Mouse (Mus musculus) cerebellum, adult 18-20 months (tissue): ENCODE results near the gene Pcsk4.

Experiments
- DNase-seq, 2 experiments: peaks; one replicate each; pipeline ENCODE4 v3.0.0; 2021

Gene Pcsk4

GRCm38 (mm10) chr10:80321670-80322581 lies 7.4 kb downstream of the Pcsk4 start:
- DNase-seq = peak in 1 of 2 experiments; percentile 28

GRCm38 (mm10) chr10:80321014-80321669 lies 8.2 kb downstream of the Pcsk4 start:
- DNase-seq = no peak

GRCm38 (mm10) chr10:80320340-80320760 lies 8.9 kb downstream of the Pcsk4 start, which contains the start of gene 2310011J03Rik:
Gene 2310011J03Rik, minus strand, starts transcription at chr10:80320537.
- DNase-seq = peak; percentile 90 to 95

GRCm38 (mm10) chr10:80317011-80317410 lies 12.3 kb downstream of the Pcsk4 start:
- no peak for DNase-seq

GRCm38 (mm10) chr10:80316359-80316781 lies 12.9 kb downstream of the Pcsk4 start:
- peak in 1 of 2 experiments; percentile 26 for DNase-seq

GRCm38 (mm10) chr10:80315315-80315714 lies 14.0 kb downstream of the Pcsk4 start:
- DNase-seq = no peak

GRCm38 (mm10) chr10:80314494-80315001 lies 14.8 kb downstream of the Pcsk4 start:
- peak in 1 of 2 experiments; percentile 18 for DNase-seq

GRCm38 (mm10) chr10:80313627-80314201 lies 15.6 kb downstream of the Pcsk4 start:
- peak; percentile 67 to 72 for DNase-seq

- peak; percentile 53 to 64 for DNase-seq
Observed at GRCm38 (mm10) chr10:80312586-80313504, 16.5 kb downstream of the Pcsk4 start.

- DNase-seq = peak; percentile 45 to 53
Observed at GRCm38 (mm10) chr10:80311560-80311959, 17.7 kb downstream of the Pcsk4 start.

- peak; percentile 15 to 33 for DNase-seq
Observed at GRCm38 (mm10) chr10:80304862-80305261, 24.4 kb downstream of the Pcsk4 start.

GRCm38 (mm10) chr10:80304458-80304857 lies 24.8 kb downstream of the Pcsk4 start:
- DNase-seq = no peak

- peak; percentile 58 for DNase-seq
Observed at GRCm38 (mm10) chr10:80302471-80302881, 26.8 kb downstream of the Pcsk4 start.

GRCm38 (mm10) chr10:80302082-80302355 lies 27.3 kb downstream of the Pcsk4 start:
- peak in 1 of 2 experiments; percentile 43 for DNase-seq

- DNase-seq = peak in 1 of 2 experiments; percentile 46
Observed at GRCm38 (mm10) chr10:80301256-80302081, 27.8 kb downstream of the Pcsk4 start.

- peak in 1 of 2 experiments; percentile 40 for DNase-seq
Observed at GRCm38 (mm10) chr10:80300672-80301181, 28.6 kb downstream of the Pcsk4 start.

- DNase-seq = peak in 1 of 2 experiments; percentile 43
Observed at GRCm38 (mm10) chr10:80299824-80300223, 29.5 kb downstream of the Pcsk4 start.

GRCm38 (mm10) chr10:80299301-80299700 lies 30.0 kb downstream of the Pcsk4 start:
- DNase-seq = no peak

GRCm38 (mm10) chr10:80298571-80299281 lies 30.6 kb downstream of the Pcsk4 start:
- peak; percentile 95 to 97 for DNase-seq

- peak in 1 of 2 experiments; percentile 40 for DNase-seq
Observed at GRCm38 (mm10) chr10:80297526-80298133, 31.7 kb downstream of the Pcsk4 start.
